Mouse (Mus musculus) embryonic fibroblast, embryonic 13.5 days (primary cell): ENCODE results near the gene Pkd1l1.

Source experiments
- CTCF ChIP-seq: IDR thresholded peaks from 2 replicates; pipeline ENCODE4 v1.5.1; 2011; ENCODE audit warnings: mild to moderate bottlenecking, control low read depth, low read length, moderate library complexity, borderline replicate concordance; ENCODE audit not compliant: insufficient read depth
- POLR2A ChIP-seq: IDR thresholded peaks from 2 replicates; pipeline ENCODE4 v1.6.1; 2011; ENCODE audit warnings: low read depth, mild to moderate bottlenecking, control low read depth, low read length, moderate library complexity

DNA sequence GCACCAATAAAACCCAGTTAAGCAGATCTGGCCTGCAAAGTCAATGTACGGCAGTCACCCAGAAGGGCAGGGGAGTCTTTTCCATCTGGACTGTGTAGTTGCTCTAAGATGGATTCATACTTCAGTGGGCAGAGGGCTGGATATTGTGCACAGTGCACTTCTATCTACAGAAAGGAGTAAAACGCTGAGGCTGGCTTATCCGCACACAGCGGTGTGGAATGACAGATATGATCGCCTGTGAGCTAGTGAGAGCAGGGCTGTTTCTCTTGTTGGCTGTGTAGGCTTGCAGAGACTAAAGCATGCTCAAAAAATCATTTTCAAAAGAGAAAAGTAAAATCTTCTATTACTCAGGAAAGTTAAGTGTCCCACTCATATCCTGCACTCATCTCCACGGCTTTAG lies 973 bp downstream of the Pkd1l1 start:
- no peak for TF ChIP-seq CTCF
- no peak for TF ChIP-seq POLR2A
